Mouse (Mus musculus) thymus, postnatal 4 days (tissue): Measurements from ENCODE around the gene Gm8165.
"Not testable (repeated sequence)": the region's sequence is repeated elsewhere in the genome, so short reads cannot be mapped to it uniquely, and the experiment has no call there.

Experiments
- DNase-seq: peaks from one replicate; pipeline ENCODE4 v3.0.0; 2021

The Gm8165 gene

DNA sequence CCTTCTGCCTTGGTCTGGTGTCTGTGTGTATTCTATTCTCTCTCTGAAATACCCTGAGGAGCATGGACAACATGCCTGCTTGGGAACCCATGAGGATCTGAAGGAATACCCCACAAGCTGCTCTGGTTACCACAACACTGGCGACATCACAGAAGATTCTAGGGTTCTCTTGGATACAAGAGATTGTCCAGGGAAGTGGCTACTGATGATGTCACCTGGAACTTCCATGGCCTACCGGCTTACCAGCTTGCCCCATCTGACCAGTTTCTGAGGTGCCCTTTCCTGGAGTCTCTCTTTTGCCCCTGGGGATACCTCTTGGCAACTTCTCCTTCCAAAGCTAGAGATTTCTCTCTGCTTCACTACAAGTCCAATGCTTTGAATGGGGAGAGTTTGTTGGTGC is at the start of gene Gm8165:
Gene Gm8165 (minus strand): TSS at position 101 of the 400 bp plus-strand sequence.
- DNase-seq, result not testable (repeated sequence)

DNA sequence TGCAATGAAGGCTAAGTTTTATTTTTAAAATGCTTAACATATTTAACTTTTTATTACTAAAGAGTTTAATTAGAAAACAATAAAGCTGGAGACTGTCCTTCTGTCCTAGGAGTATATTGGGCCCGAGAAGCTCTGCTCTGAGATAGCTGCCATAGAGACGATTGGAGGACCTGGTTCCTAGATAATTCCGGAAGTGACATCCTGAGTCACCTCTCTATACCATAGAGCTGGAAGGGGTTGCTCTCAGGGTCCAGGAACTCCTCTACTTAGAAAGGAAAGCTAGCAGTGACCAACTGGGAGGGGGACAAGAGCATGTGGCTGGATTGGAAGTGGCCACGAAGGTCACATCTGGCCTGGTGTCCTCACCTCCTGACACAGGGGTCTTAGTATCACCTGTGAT is 20.6 kb upstream of the Gm8165 start, which contains the start of gene Gm7324:
Gene Gm7324 (plus strand): TSS at position 208 of the 400 bp plus-strand sequence.
- DNase-seq, result not testable (repeated sequence)
